Mouse (Mus musculus) spleen, adult 2 months (tissue): ENCODE results near the gene Gm29735.
"Not testable (repeated sequence)": the region's sequence is repeated elsewhere in the genome, so short reads cannot be mapped to it uniquely, and the experiment has no call there.

Experiments
- CTCF ChIP-seq: fragments of 200-500 bp; IDR thresholded peaks from 2 replicates; pipeline ENCODE4 v1.5.1; 2011; ENCODE audit warnings: mild to moderate bottlenecking, inconsistent platforms; ENCODE audit not compliant: insufficient read depth, insufficient read length, insufficient replicate concordance; ENCODE audit errors: extremely low read depth
- POLR2A ChIP-seq: fragments of 200-500 bp; IDR thresholded peaks from 2 replicates; pipeline ENCODE4 v1.6.1; 2011; ENCODE audit warnings: low read depth, low read length, inconsistent platforms

DNA sequence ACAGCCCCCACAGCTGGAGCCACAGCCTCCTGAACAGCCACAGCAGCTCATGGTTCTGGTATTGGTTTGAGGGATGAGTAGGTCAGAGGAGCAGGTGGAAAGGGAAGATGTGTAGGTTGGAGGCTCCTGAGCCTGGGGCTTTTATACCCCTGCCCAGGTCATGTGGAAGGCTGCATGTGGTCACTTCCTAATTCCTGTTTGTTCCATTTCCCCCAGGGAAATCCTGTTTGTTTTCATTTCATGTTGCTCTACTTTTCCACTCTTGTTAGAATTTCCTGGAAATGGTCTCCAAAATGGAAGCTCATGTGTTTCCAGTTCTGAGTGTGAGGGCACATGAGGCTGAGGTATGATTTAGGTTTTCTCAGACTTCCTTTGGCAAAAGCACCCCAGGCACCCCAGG lies 8.7 kb upstream of the Gm29735 start, which contains the start of gene Gm4553:
- not testable (repeated sequence) for TF ChIP-seq CTCF, POLR2A
